Mouse (Mus musculus) testis, adult 2 months (tissue): ENCODE results near the gene Osbpl9.

Experiments
- CTCF ChIP-seq: fragments of 200-500 bp; IDR thresholded peaks from 2 replicates; pipeline ENCODE4 v1.5.1; 2012; ENCODE audit warnings: low read depth, mild to moderate bottlenecking, inconsistent platforms, low read length, moderate library complexity; ENCODE audit not compliant: control insufficient read depth, insufficient read depth, insufficient replicate concordance
- POLR2A ChIP-seq: fragments of 200-500 bp; IDR thresholded peaks from 2 replicates; pipeline ENCODE4 v1.6.1; 2012; ENCODE audit warnings: low read depth, mild to moderate bottlenecking, inconsistent platforms, low read length, moderate library complexity; ENCODE audit not compliant: control insufficient read depth

DNA sequence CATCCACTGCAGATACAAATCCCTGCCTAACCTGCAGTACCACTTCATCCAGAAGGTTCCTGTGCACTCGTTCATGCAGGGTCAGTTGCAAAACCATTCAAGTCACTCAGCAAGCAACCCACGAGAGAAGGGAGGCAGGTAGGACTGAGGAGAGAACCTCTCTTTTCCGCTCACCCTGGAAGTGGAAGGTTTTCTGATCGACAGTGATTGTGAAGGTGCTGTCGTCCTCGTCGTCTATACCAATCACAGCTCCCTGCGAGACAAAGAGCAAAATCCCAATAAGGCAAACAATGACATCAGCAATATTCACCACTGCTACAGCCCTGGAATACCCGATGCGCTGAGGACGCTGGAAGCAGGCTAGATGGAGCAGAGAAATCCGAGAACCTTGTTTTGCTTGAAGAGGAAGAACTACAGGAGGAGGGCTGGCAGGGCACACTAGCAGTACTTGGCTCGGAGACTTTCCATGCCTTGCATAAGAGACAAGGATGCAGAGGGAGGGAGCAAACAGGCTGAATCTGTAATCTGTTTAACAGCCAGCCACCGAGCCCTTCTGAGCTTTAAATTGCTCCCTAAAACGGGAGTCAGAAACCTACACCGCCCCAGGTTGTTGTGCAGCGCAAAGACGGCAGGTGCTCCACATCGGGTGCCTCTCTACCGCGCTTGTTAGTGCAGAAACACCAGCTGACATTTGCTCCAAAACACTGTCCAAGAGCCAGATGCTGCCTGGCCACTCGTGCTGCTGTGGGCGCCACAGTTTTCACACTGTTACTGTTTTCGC is 45.4 kb downstream of the Osbpl9 start:
- TF ChIP-seq POLR2A = no peak
- no peak for TF ChIP-seq CTCF
